Mouse (Mus musculus): ENCODE measurements around the gene Shmt2.

The Shmt2 gene

DNA sequence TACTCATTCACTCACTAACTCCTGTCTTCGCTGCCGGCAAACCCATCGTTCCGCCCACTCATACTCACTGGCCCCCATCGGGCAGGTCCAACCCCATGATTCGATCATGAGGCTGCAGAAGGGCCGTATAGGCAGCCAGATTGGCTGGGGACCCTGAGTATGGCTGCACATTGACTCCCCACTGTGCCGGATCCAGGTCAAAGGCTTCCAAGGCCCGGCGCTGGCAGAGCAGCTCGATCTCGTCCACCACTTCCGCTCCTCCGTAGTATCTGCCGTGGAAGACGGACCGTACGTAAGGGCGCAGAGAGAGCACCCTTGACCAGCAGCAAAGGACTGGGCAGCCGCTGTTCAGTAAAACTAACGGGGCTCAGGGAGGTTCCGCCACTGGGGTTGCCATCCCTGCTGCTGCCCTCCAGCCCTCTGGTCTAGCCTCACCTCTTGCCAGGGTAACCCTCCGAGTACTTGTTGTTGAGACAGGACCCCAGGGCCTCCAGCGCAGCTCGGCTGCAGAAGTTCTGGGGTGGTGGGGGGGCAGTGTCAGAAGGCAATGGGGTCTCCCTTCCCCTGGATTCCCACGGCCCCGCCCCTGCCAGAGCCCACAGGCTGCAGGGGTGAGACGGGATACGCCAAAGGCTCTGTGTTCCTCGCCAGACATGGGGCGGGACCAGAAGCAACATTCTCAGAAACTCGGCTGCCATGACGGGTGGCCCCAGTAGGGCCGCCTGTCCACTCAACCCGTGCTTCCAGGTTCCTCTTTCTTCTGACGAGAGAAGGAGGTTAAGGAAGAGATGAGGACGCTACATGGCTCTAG is 2.1 kb downstream of the Shmt2 start:
- TF ChIP-seq GATA4 (IDR thresholded peaks at IDR 0.05; ENCODE audit: insufficient replicate concordance, low read length), result no peak

DNA sequence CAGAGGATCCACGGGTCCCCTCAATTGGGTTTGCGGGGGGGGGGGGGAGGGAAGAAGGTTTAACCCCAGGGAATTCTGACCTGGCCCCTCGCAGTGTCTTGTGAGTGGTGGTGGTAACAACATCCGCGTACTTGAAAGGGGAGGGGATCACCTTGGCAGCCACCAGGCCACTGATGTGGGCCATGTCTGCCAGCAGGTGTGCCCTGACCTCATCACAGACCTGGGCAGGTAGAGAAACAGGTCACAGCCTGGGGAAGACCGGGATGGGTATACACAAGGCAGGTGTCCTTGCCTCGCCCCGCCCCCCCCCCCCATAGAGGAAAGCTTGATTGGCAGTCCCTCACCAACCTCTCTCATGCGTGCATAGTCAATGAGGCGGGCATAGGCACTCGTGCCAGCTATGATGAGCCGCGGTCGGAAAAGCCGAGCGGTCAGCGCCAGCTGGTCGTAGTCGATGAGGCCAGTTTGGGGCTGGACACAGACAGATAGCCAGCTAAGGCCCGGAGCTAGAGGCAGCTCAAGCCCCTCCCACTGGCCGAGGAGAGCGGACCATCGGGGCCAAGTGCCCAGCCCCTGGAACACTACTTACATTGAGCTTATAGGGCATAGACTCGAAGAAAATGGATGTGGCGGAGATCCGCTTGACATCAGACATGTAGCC is 3.1 kb downstream of the Shmt2 start:
- no peak for TF ChIP-seq GATA4 (IDR thresholded peaks at IDR 0.05; ENCODE audit: insufficient replicate concordance, low read length)

GRCm38 (mm10) chr10:127517941-127518340 is 4.3 kb downstream of the Shmt2 start:
- no peak for TF ChIP-seq GATA4 (IDR thresholded peaks at IDR 0.05; ENCODE audit: insufficient replicate concordance, low read length)

DNA sequence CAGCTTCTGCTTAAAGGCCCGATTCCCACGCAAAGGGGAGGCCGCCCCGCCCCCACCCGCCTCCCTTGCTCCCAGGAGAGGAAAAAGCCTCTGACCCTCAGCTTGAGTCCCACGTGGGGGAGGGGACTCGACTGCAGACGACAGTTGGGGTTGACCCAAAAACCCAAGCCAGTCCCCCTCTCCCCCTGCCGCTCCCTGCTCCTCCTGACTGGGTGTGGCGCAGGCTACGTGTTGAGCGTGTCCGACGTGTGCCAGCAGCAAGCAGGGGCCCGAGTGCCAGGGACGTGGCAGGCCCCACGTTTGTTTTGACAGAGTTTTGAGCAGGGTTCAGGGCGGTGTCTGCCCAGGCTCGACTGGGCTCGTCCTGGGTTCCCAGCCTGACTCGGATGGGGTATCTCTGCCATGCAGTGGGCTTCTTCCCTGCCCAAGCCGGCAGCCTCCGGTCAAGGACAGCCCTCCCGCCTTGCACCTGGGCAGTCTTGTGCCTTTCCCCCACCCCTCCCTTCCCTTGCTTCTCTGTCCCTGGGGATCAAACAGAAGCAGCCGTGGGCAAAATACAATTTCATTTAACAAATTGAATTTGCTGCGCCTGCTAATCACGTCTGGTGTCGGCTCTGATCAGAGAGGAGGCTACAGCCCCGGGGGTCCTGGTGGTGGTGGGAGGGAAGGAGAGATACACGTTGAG is 5.5 kb downstream of the Shmt2 start:
- TF ChIP-seq GATA4 (IDR thresholded peaks at IDR 0.05; ENCODE audit: insufficient replicate concordance, low read length), result no peak

DNA sequence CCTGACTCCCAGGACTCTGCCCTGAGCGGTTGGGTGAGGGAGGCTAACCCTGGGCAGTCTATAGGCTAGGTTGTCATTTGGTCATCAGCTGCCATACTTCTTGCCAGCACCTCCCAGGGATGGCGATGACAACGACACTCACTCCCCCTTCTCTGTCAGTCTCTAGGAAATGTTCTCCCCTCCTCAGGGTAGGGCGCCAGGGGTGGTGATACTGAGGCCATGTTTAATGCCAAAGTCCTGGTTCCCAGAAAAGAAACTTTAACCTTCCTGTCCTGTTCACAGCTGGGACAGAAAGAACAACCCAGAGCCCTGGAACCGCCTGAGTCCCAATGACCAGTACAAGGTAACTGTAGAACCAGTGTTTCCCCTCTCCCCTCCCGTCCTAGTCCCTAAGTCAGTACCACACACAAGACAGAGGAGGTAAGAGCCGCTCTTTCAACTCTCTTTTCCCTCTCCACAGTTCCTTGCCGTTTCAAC is 6.2 kb downstream of the Shmt2 start:
- no peak for TF ChIP-seq GATA4 (IDR thresholded peaks at IDR 0.05; ENCODE audit: insufficient replicate concordance, low read length)

- TF ChIP-seq GATA4 (IDR thresholded peaks at IDR 0.05; ENCODE audit: insufficient replicate concordance, low read length), result no peak
Observed at GRCm38 (mm10) chr10:127515271-127515982, 6.8 kb downstream of the Shmt2 start.

DNA sequence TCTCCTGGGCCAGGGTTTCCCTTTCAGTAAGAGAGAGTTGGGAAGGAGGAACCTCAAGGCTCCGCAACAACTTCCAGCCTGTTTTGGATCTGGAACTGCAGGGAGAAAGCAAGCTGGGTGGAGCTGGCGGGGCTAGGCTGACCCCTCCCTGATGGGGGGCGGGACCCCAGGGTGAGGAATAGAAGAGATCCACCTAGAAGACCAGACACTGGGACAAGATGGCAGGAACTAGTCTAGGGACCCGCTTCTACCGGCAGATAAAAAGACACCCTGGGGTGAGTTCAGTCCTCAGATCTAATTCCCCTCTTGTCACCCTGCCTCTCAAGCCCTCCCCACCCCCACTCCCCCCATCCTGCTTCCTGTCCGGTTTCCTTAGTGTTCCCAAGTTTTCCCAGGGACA is 7.5 kb downstream of the Shmt2 start, which contains the start of gene Ndufa4l2:
Ndufa4l2 (plus strand) TSS at position 204 of the 400 bp plus-strand sequence.
- no peak for TF ChIP-seq GATA4 (IDR thresholded peaks at IDR 0.05; ENCODE audit: insufficient replicate concordance, low read length)

DNA sequence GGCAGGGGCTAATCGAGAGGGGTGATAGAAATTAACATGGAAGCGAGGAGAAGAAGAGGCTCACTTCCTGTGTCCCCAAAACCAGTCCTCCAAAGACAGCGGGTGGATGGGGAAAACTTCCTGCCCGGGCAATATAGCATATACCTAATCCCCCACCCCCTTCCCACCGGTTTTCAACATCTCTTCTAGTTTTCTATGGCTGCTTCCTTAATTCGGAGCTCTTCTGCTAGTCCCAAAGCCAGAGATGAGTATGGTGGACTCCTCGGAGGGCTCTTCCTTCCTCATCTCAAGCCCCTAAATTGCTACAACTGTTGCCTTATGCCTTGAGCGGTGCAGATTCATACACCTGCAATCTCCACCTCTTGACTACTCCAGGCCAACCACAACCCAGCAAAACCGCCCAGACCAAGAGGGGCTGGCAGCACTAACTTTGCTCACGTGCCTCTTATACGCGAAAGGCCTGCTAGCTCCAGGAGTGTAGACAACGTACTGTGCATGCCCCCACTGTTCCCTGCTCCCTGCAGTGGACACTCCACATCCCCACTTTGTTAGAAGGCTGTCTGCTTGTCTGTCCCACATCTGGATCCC is 8.0 kb downstream of the Shmt2 start:
- TF ChIP-seq GATA4 (IDR thresholded peaks at IDR 0.05; ENCODE audit: insufficient replicate concordance, low read length), result no peak

- no peak for TF ChIP-seq GATA4 (IDR thresholded peaks at IDR 0.05; ENCODE audit: insufficient replicate concordance, low read length)
Observed at GRCm38 (mm10) chr10:127513501-127514091, 8.6 kb downstream of the Shmt2 start.

- TF ChIP-seq GATA4 (IDR thresholded peaks at IDR 0.05; ENCODE audit: insufficient replicate concordance, low read length), result peak; percentile 73; the same call in 1 of the 2 replicates
Observed at GRCm38 (mm10) chr10:127512813-127513212, 9.4 kb downstream of the Shmt2 start.

DNA sequence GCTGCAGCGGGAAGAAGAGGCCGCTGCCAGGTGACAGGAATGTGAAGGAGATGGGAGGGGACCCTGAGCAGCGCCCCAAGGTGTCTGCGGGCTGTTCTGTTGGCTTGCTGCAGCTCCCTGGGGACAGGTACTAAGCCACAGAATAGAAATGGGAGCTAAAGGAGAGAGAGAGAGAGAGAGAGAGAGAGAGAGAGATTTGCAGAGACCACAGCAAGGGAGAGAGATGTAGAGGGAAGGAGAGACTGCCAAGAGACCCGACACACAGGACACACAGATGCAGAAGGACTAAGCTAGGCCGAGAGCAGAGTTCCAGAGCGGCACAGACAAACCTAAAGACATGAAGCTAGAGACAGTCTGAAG is 10.0 kb downstream of the Shmt2 start:
- no peak for TF ChIP-seq GATA4 (IDR thresholded peaks at IDR 0.05; ENCODE audit: insufficient replicate concordance, low read length)

DNA sequence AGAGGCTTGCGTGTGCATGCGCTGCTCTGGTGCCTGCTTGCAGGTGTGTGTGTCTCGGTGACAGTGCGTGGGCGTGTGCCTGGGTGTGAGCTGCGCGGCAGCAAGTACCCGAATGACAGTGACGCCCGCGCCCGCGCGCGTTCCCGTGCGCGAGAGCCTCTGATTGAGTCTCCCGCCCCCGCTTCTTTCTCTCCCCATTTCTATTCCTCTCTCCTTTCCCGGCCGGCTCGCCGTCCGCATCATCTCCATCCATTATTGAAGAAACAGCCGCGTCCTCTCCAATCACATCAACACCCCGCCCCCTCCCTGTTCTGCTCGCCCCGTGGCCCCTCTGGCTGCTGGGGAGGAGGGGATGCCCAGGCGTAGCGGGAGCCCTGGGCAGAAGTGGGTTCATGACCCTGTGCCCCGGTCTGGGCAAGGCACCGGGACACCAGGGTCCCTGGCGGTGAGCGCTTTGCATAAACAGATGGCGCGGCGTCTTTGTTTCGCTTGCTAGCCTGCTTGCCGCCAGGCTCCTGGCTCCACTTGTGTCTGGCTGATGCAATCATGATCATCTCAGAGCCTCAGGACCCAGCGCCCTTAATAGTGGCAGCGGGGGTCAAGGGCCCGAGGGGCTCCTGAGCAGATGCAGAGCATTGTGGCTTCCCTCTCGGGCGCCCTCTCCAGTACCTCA is 10.5 kb downstream of the Shmt2 start:
- no peak for TF ChIP-seq GATA4 (IDR thresholded peaks at IDR 0.05; ENCODE audit: insufficient replicate concordance, low read length)

DNA sequence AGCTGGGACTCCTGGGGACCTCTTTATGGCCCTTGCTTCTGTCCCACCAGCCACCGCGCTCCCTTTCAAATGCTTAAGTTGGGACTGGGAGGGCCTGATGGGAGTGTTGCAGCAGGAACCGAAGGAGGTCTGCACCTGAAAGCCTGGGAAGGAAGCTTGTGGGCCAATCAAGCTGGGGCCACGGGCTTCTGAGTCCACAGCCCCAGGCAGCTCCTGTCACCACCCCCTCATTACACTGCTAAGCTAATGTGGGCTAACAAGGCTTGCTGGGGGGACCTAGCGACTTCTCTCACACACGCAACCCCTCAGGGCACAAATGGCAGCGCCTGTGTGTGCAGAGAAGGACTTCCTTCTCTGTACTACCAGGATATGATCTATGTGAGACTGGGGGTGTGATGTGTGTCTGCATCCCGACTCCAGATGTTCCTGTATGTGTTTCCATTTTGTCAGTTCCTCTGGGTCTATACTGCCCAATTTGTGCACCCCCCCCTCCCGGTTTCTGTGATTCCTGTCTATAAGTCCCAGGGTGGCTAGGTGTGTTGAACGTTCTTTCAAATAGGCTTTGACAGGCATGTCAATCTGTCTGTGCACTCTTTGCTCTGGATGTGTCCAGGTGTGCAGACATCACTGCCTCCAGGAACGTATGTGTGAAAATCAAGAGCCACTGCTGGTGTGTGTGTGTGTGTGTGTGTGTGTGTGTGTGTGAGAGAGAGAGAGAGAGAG is 11.2 kb downstream of the Shmt2 start:
- no peak for TF ChIP-seq GATA4 (IDR thresholded peaks at IDR 0.05; ENCODE audit: insufficient replicate concordance, low read length)

Data from liver, adult (tissue).